Mouse (Mus musculus): Measurements from ENCODE around the gene Klri2. TPM values are rescaled to one million over a fixed set of nuclear protein-coding genes. Genes with fewer than 3 reads are reported as not detected.

Klri2 gene
- polyA plus RNA-seq (2015; fragmentation: Illumina TruSeq; extraction: RNeasy Lipid Tissue Mini Kit (QIAGEN cat#74804); ENCODE audit: insufficient read depth, low replicate concordance): 9.2 TPM

GRCm38 (mm10) chr6:129740069-129740721 is at the start of gene Klri2:
Gene Klri2 (minus strand): TSS chr6:129740484.

GRCm38 (mm10) chr6:129784170-129784569 is 43.9 kb upstream of the Klri2 start, which contains the start of gene Gm156:
Gene Gm156 (minus strand): TSS chr6:129784270.

GRCm38 (mm10) chr6:129717032-129717431 is 23.3 kb downstream of the Klri2 start, which contains the start of gene Klri1:
Gene Klri1 (minus strand): TSS chr6:129717132.

Other genes with a start within 250 kb of the Klri2 start
- gene Olr1, start 233.3 kb downstream of the Klri2 start, polyA plus RNA-seq (2015; fragmentation: Illumina TruSeq; extraction: RNeasy Lipid Tissue Mini Kit (QIAGEN cat#74804); ENCODE audit: insufficient read depth, low replicate concordance): 0.21 TPM
- gene Tmem52b, start 227.9 kb downstream of the Klri2 start, polyA plus RNA-seq (2015; fragmentation: Illumina TruSeq; extraction: RNeasy Lipid Tissue Mini Kit (QIAGEN cat#74804); ENCODE audit: insufficient read depth, low replicate concordance): not detected
- gene Gabarapl1, start 207.3 kb downstream of the Klri2 start, polyA plus RNA-seq (2015; fragmentation: Illumina TruSeq; extraction: RNeasy Lipid Tissue Mini Kit (QIAGEN cat#74804); ENCODE audit: insufficient read depth, low replicate concordance): 48.6 TPM
- 20.6 TPM for gene Klre1, start 162.6 kb downstream of the Klri2 start, polyA plus RNA-seq (2015; fragmentation: Illumina TruSeq; extraction: RNeasy Lipid Tissue Mini Kit (QIAGEN cat#74804); ENCODE audit: insufficient read depth, low replicate concordance)
- 143 TPM for gene Klrd1, start 148.7 kb downstream of the Klri2 start, polyA plus RNA-seq (2015; fragmentation: Illumina TruSeq; extraction: RNeasy Lipid Tissue Mini Kit (QIAGEN cat#74804); ENCODE audit: insufficient read depth, low replicate concordance)
- gene Klrk1, start 116.6 kb downstream of the Klri2 start, polyA plus RNA-seq (2015; fragmentation: Illumina TruSeq; extraction: RNeasy Lipid Tissue Mini Kit (QIAGEN cat#74804); ENCODE audit: insufficient read depth, low replicate concordance): 75.9 TPM
- gene Klrc3, start 97.1 kb downstream of the Klri2 start, polyA plus RNA-seq (2015; fragmentation: Illumina TruSeq; extraction: RNeasy Lipid Tissue Mini Kit (QIAGEN cat#74804); ENCODE audit: insufficient read depth, low replicate concordance): 3.4 TPM
- gene Klrc2, start 79.8 kb downstream of the Klri2 start, polyA plus RNA-seq (2015; fragmentation: Illumina TruSeq; extraction: RNeasy Lipid Tissue Mini Kit (QIAGEN cat#74804); ENCODE audit: insufficient read depth, low replicate concordance): 15.9 TPM
- 18.9 TPM for gene Klrc1, start 61.5 kb downstream of the Klri2 start, polyA plus RNA-seq (2015; fragmentation: Illumina TruSeq; extraction: RNeasy Lipid Tissue Mini Kit (QIAGEN cat#74804); ENCODE audit: insufficient read depth, low replicate concordance)
- gene Klri1, start 23.4 kb downstream of the Klri2 start, polyA plus RNA-seq (2015; fragmentation: Illumina TruSeq; extraction: RNeasy Lipid Tissue Mini Kit (QIAGEN cat#74804); ENCODE audit: insufficient read depth, low replicate concordance): 20.7 TPM
- not detected for gene Gm156, start 43.8 kb upstream of the Klri2 start, polyA plus RNA-seq (2015; fragmentation: Illumina TruSeq; extraction: RNeasy Lipid Tissue Mini Kit (QIAGEN cat#74804); ENCODE audit: insufficient read depth, low replicate concordance)
- not detected for gene Gm17631, start 122.2 kb upstream of the Klri2 start, polyA plus RNA-seq (2015; fragmentation: Illumina TruSeq; extraction: RNeasy Lipid Tissue Mini Kit (QIAGEN cat#74804); ENCODE audit: insufficient read depth, low replicate concordance)
- gene Klra17, start 136.2 kb upstream of the Klri2 start, polyA plus RNA-seq (2015; fragmentation: Illumina TruSeq; extraction: RNeasy Lipid Tissue Mini Kit (QIAGEN cat#74804); ENCODE audit: insufficient read depth, low replicate concordance): 7.4 TPM
- 1.5 TPM for gene Klra5, start 177.2 kb upstream of the Klri2 start, polyA plus RNA-seq (2015; fragmentation: Illumina TruSeq; extraction: RNeasy Lipid Tissue Mini Kit (QIAGEN cat#74804); ENCODE audit: insufficient read depth, low replicate concordance)

Data from spleen, adult 10 weeks (tissue).